Mouse (Mus musculus) forebrain, embryonic 16.5 days (tissue): ENCODE results near the gene Col4a1. TPM values are rescaled to one million over a fixed set of nuclear protein-coding genes. Genes with fewer than 3 reads are reported as not detected.
A peak's percentile ranks its signal among the peaks of the same experiment; 100 is the strongest.

Source experiments
- ATAC-seq: fragments of 200-750 bp; cut with Nextera tagmentation; 2 replicates; pipeline ENCODE4 v1.8.0; 2017; ENCODE audit warnings: mild to moderate bottlenecking, moderate library complexity
- H3K27ac ChIP-seq: fragments of 300-500 bp; sonication (generic); 2 replicates; pipeline ENCODE4 v1.5.1; 2014; ENCODE audit warnings: low read length, control low read depth
- H3K27me3 ChIP-seq: fragments of 300-500 bp; sonication (generic); replicated peaks from 2 replicates; pipeline ENCODE4 v1.6.1; 2014; ENCODE audit warnings: low read length; ENCODE audit not compliant: control insufficient read depth, insufficient read depth
- H3K36me3 ChIP-seq: fragments of 300-500 bp; sonication (generic); 2 replicates; pipeline ENCODE4 v1.6.1; 2014; ENCODE audit not compliant: control insufficient read depth, insufficient read depth
- H3K4me1 ChIP-seq: fragments of 300-500 bp; sonication (generic); replicated peaks from 2 replicates; pipeline ENCODE4 v1.6.1; 2014; ENCODE audit warnings: low read length; ENCODE audit not compliant: control insufficient read depth, insufficient read depth
- H3K4me2 ChIP-seq: fragments of 300-500 bp; sonication (generic); 2 replicates; pipeline ENCODE4 v1.6.1; 2014; ENCODE audit warnings: mild to moderate bottlenecking, low read length, control low read depth
- H3K4me3 ChIP-seq: fragments of 300-500 bp; sonication (generic); replicated peaks from 2 replicates; pipeline ENCODE4 v1.5.1; 2014; ENCODE audit warnings: mild to moderate bottlenecking, low read length, control low read depth
- H3K9ac ChIP-seq: fragments of 300-500 bp; sonication (generic); replicated peaks from 2 replicates; pipeline ENCODE4 v1.6.1; 2014; ENCODE audit warnings: low read depth, low read length, control low read depth
- H3K9me3 ChIP-seq: fragments of 300-500 bp; sonication (generic); 2 replicates; pipeline ENCODE4 v1.6.1; 2016; ENCODE audit warnings: low read length; ENCODE audit not compliant: control insufficient read depth
- WGBS: fragments of 180-500 bp; shearing (Covaris S2); extraction: QIAGEN DNeasy Blood & Tissue Kit; methylation state at CpG from one replicate; pipeline ENCODE4 v1.1.7; 2014; 5-methylcytosine and 5-hydroxymethylcytosine counted together
- polyA plus RNA-seq: library from polyadenylated mRNA; unstranded; fragments of >200 nt; fragmentation: Nextera tagmentation; extraction: Ambion mirVana; gene quantifications from 2 replicates; pipeline ENCODE4 v1.2.1, GENCODE M21; 2015

Col4a1 gene
- polyA plus RNA-seq, 1 experiment from 2014 or later = 69.0 TPM

GRCm38 (mm10) chr8:11321841-11322240 is 9.2 kb upstream of the Col4a1 start:
- no peak overlapping the region for H3K27ac ChIP-seq
- no peak for ATAC-seq
- no peaks in the 10 kb centered on the region for H3K27me3 ChIP-seq
- no peaks in the 10 kb centered on the region for H3K9me3 ChIP-seq
- no peak overlapping the region for H3K4me3 ChIP-seq
- H3K36me3 ChIP-seq = no peaks in the 10 kb centered on the region
- 89% methylated on average over 7 of the region's 7 CpGs for WGBS
- no peak overlapping the region for H3K4me2 ChIP-seq
- H3K9ac ChIP-seq = no peak overlapping the region
- H3K4me1 ChIP-seq = no peaks in the 10 kb centered on the region

GRCm38 (mm10) chr8:11319405-11319804 is 6.8 kb upstream of the Col4a1 start:
- Histone ChIP-seq H3K4me3 (no peak overlapping the region), H3K36me3 (no peaks in the 10 kb centered on the region), H3K27ac (no peak overlapping the region), H3K4me2 (no peak overlapping the region), H3K27me3 (peaks cover 4% of the 10 kb centered on the region), H3K9ac (no peak overlapping the region), H3K4me1 (no peaks in the 10 kb centered on the region), H3K9me3 (no peaks in the 10 kb centered on the region)
- no peak for ATAC-seq
- 92% methylated on average over 11 of the region's 11 CpGs for WGBS

GRCm38 (mm10) chr8:11316118-11316517 is 3.5 kb upstream of the Col4a1 start:
- 82% methylated on average over 6 of the region's 6 CpGs for WGBS
- Histone ChIP-seq H3K27ac (no peak overlapping the region), H3K4me1 (peaks cover 14% of the 10 kb centered on the region), H3K9me3 (no peaks in the 10 kb centered on the region), H3K36me3 (no peaks in the 10 kb centered on the region), H3K9ac (no peak overlapping the region), H3K27me3 (peaks cover 14% of the 10 kb centered on the region), H3K4me2 (no peak overlapping the region), H3K4me3 (no peak overlapping the region)
- ATAC-seq = no peak

DNA sequence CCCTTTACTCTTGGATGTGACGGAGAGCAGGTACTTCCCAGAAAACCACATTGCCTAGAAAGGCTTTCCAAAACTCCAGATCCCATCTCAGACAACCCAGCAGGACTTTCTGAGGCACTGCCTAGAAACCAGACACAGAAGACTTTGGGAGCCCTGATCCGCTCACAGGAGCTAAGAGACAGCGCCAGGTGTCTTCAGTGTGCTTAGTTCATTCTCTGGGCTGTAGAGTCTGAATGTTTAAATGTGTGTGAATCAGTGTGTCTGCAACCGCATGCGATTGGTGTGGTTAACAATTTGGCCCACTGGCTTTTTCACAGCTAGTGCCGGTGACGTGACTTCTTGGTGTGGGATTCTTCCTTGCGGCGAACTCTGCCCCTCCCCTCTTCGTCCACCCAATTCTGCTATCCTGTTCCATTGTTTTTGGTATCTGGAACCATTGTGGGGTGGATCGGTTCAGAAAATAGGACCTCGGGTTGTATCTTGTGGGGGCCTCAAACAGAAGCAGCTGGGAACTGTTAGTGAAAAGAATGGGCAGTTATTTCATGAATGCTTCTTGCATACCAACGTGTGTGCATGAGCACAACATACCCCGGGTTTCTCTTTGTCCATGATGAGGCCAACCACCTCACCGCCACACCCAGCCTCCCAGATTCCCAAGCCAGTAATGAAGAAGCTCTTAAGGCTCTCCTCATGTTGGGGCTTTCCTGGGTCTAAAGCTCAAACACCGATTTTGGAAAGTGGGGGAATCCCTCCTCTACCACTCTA is 2.7 kb upstream of the Col4a1 start:
- WGBS = 78% methylated on average over 16 of the region's 16 CpGs
- H3K27me3 ChIP-seq = peaks cover 20% of the 10 kb centered on the region
- ATAC-seq = no peak
- H3K4me2 ChIP-seq = no peak overlapping the region
- H3K36me3 ChIP-seq = no peaks in the 10 kb centered on the region
- no peak overlapping the region for H3K4me3 ChIP-seq
- no peak overlapping the region for H3K27ac ChIP-seq
- no peak overlapping the region for H3K9ac ChIP-seq
- peaks cover 14% of the 10 kb centered on the region for H3K4me1 ChIP-seq
- H3K9me3 ChIP-seq = no peaks in the 10 kb centered on the region

GRCm38 (mm10) chr8:11314613-11315012 is 2.0 kb upstream of the Col4a1 start:
- ATAC-seq = no peak
- Histone ChIP-seq H3K9me3 (no peaks in the 10 kb centered on the region), H3K4me2 (peak overlapping the region; percentile 12; the same call in 1 of the 2 replicates), H3K27ac (no peak overlapping the region), H3K9ac (no peak overlapping the region), H3K4me1 (peaks cover 14% of the 10 kb centered on the region), H3K27me3 (peaks cover 21% of the 10 kb centered on the region), H3K4me3 (peak overlapping the region; percentile 3; the same call in 1 of the 2 replicates), H3K36me3 (no peaks in the 10 kb centered on the region)
- WGBS = 89% methylated on average over 8 of the region's 8 CpGs

GRCm38 (mm10) chr8:11313176-11314111 is 818 bp upstream of the Col4a1 start:
- Histone ChIP-seq H3K4me3 (peak overlapping the region; percentile 64), H3K4me1 (peaks cover 14% of the 10 kb centered on the region), H3K4me2 (peak overlapping the region; percentile 77), H3K36me3 (no peaks in the 10 kb centered on the region), H3K27me3 (peaks cover 22% of the 10 kb centered on the region), H3K9me3 (no peaks in the 10 kb centered on the region), H3K9ac (peak overlapping the region; percentile 71), H3K27ac (no peak overlapping the region)
- ATAC-seq = peak; percentile 49
- WGBS = 3% methylated on average over 45 of the region's 45 CpGs

DNA sequence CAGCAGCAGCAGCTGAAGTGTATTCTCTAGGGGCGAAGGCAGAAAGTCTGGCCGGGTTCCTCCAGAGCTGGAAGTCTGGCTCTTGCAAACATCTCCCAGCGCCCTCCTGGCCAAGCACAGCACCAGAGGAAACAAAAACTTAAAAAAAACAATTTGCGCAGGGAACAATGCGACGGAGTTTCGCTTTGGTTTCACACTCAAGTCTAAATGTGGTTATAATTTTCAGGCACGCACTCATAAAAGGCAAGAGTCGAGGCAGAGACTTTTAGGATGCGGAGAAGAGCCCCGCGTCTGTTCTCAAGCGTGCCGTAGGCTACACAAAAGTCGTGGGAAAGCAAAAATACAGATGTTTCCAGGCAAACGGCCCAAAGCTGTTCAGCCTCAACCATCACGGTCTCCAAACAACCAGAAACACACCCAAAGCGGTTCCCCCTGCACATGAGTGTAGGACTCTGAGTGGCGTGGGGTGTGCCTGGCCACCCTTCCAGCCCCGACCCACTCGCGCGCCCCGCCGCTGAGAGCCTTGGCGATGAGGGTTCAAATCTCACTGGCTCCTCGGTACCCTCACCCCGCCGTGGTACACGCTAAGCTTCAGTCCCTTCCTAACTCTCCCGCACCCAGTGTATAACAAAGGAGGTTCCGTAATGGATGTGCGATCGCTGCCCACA is 811 bp downstream of the Col4a1 start:
- peak overlapping the region; percentile 77 for H3K4me2 ChIP-seq
- peak overlapping the region; percentile 71 for H3K9ac ChIP-seq
- peaks cover 22% of the 10 kb centered on the region for H3K27me3 ChIP-seq
- WGBS = 3% methylated on average over 34 of the region's 34 CpGs
- peak overlapping the region; percentile 64 for H3K4me3 ChIP-seq
- no peak overlapping the region; the same call in 1 of the 2 replicates for H3K27ac ChIP-seq
- no peaks in the 10 kb centered on the region for H3K9me3 ChIP-seq
- peaks cover 14% of the 10 kb centered on the region for H3K4me1 ChIP-seq
- H3K36me3 ChIP-seq = no peaks in the 10 kb centered on the region
- peak; percentile 55 for ATAC-seq

GRCm38 (mm10) chr8:11310049-11310448 is 2.6 kb downstream of the Col4a1 start:
- peaks cover 22% of the 10 kb centered on the region for H3K27me3 ChIP-seq
- WGBS = 83% methylated on average over 2 of the region's 2 CpGs

DNA sequence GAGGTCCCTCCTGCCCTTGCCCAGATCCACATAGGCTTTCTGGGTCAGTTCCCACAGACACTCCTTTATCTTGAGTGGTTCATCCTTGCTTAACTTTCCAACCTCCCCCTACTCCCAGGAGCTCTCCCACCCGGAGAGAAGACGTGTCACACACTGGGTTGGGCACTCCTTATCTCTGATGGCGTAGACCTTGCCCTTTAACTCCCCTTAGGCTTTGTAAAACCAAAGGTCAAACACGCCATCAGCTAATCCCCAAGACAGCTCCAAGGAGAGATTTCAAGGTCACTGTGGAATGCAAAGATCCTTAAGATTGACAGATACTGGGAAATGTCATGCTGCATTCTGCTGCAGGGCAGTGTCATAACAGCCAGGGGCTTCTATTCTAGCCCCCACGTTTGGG is 3.4 kb downstream of the Col4a1 start:
- 71% methylated on average over 5 of the region's 5 CpGs for WGBS
- H3K27me3 ChIP-seq = peaks cover 16% of the 10 kb centered on the region
- H3K4me3 ChIP-seq = no peak overlapping the region
- peaks cover 14% of the 10 kb centered on the region for H3K4me1 ChIP-seq
- H3K36me3 ChIP-seq = no peaks in the 10 kb centered on the region
- no peak overlapping the region for H3K4me2 ChIP-seq
- H3K27ac ChIP-seq = no peak overlapping the region
- no peak overlapping the region for H3K9ac ChIP-seq
- ATAC-seq = no peak
- no peaks in the 10 kb centered on the region for H3K9me3 ChIP-seq

More at GRCm38 (mm10) chr8:11310049-11310448, 2.6 kb downstream of the Col4a1 start:
- ATAC-seq = no peak
- H3K36me3 ChIP-seq = no peaks in the 10 kb centered on the region
- H3K4me1 ChIP-seq = peaks cover 14% of the 10 kb centered on the region
- no peak overlapping the region for H3K27ac ChIP-seq
- H3K4me2 ChIP-seq = no peak overlapping the region
- H3K9me3 ChIP-seq = no peaks in the 10 kb centered on the region
- no peak overlapping the region for H3K9ac ChIP-seq
- H3K4me3 ChIP-seq = no peak overlapping the region
